Mouse (Mus musculus) liver, embryonic 14.5 days (tissue): ENCODE results near the gene Ccdc24. TPM values are rescaled to one million over a fixed set of nuclear protein-coding genes. Genes with fewer than 3 reads are reported as not detected.
A peak's percentile ranks its signal among the peaks of the same experiment; 100 is the strongest.

Experiments
- ATAC-seq: fragments of 200-750 bp; cut with Nextera tagmentation; 2 replicates; pipeline ENCODE4 v1.8.0; 2017; ENCODE audit warnings: moderate number of reproducible peaks, mild to moderate bottlenecking, moderate library complexity; ENCODE audit not compliant: insufficient read depth
- DNase-seq, 3 experiments: peaks; one replicate each; pipeline ENCODE4 v3.0.0-alpha.2; 2012 to 2013; ENCODE audit warnings: low read depth in 3 of 3, low spot score in 3 of 3
- H3K27ac ChIP-seq: fragments of 300-500 bp; sonication (generic); 2 replicates; pipeline ENCODE4 v1.5.1; 2014; ENCODE audit warnings: moderate library complexity, mild to moderate bottlenecking, control low read depth, inconsistent platforms
- H3K27me3 ChIP-seq: fragments of 300-500 bp; sonication (generic); 2 replicates; pipeline ENCODE4 v1.6.1; 2014; ENCODE audit warnings: mild to moderate bottlenecking, low read length, moderate library complexity; ENCODE audit not compliant: control insufficient read depth, insufficient read depth
- H3K36me3 ChIP-seq: fragments of 300-500 bp; sonication (generic); replicated peaks from 2 replicates; pipeline ENCODE4 v1.6.1; 2014; ENCODE audit warnings: low read depth; ENCODE audit not compliant: control insufficient read depth, insufficient read depth
- H3K4me1 ChIP-seq, 2 experiments: fragments of 200-500 bp in 1 of 2; fragments of 300-500 bp in 1 of 2; sonication (generic) in 1 of 2; replicated peaks; 2 replicates each; pipeline ENCODE4 v1.6.1; 2012 to 2014; ENCODE audit warnings: antibody characterized with exemption in 1 of 2, inconsistent platforms in 1 of 2, low read length in 1 of 2; ENCODE audit not compliant: control insufficient read depth in 2 of 2, insufficient read depth in 2 of 2
- H3K4me2 ChIP-seq: fragments of 300-500 bp; sonication (generic); 2 replicates; pipeline ENCODE4 v1.6.1; 2014; ENCODE audit warnings: low read depth, mild to moderate bottlenecking, control low read depth, moderate library complexity
- H3K4me3 ChIP-seq, 2 experiments: fragments of 200-500 bp in 1 of 2; fragments of 300-500 bp in 1 of 2; sonication (generic) in 1 of 2; 2 replicates each; pipeline ENCODE4 v1.5.1; 2012 to 2014; ENCODE audit warnings: low read depth in 2 of 2, low read length in 2 of 2, mild to moderate bottlenecking in 2 of 2, control low read depth in 1 of 2, inconsistent platforms in 1 of 2, moderate library complexity in 1 of 2; ENCODE audit not compliant: insufficient read depth in 1 of 2
- H3K9ac ChIP-seq: fragments of 300-500 bp; sonication (generic); replicated peaks from 2 replicates; pipeline ENCODE4 v1.6.1; 2014; ENCODE audit warnings: mild to moderate bottlenecking, control low read depth, moderate library complexity
- H3K9me3 ChIP-seq: fragments of 300-500 bp; sonication (generic); 2 replicates; pipeline ENCODE4 v1.6.1; 2016; ENCODE audit warnings: low read length, mixed read lengths; ENCODE audit not compliant: control insufficient read depth
- CTCF ChIP-seq: IDR thresholded peaks from 2 replicates; pipeline ENCODE4 v1.5.1; 2016; ENCODE audit warnings: antibody characterized with exemption, low read depth, control low read depth
- EP300 ChIP-seq: IDR thresholded peaks from 2 replicates; pipeline ENCODE4 v1.6.1; 2016; ENCODE audit warnings: antibody characterized with exemption, low read depth
- WGBS: fragments of 180-500 bp; shearing (Covaris S2); extraction: QIAGEN DNeasy Blood & Tissue Kit; methylation state at CpG from one replicate; pipeline ENCODE4 v1.1.7; 2014; ENCODE audit not compliant: insufficient replicate concordance; 5-methylcytosine and 5-hydroxymethylcytosine counted together
- polyA plus RNA-seq, 2 experiments: library from polyadenylated mRNA; depleted of rRNA in 1 of 2; stranded (reverse) in 1 of 2; unstranded in 1 of 2; fragments of >200 nt; fragmentation: Nextera tagmentation in 1 of 2; extraction: Ambion mirVana in 1 of 2; gene quantifications; 2 replicates each; pipeline versions ENCODE4 v1.2.1 to v1.2.3; 2012 to 2014

Gene Ccdc24
- polyA plus RNA-seq, 2 experiments: 0.57 to 0.63 TPM

GRCm38 (mm10) chr4:117884146-117884545 is 11.8 kb upstream of the Ccdc24 start:
- Histone ChIP-seq H3K9ac (no peak overlapping the region), H3K4me1 (peaks cover 8 to 12% of the 10 kb centered on the region in 2 experiments), H3K4me2 (peak overlapping the region; percentile 77), H3K9me3 (no peaks in the 10 kb centered on the region), H3K4me3 (no peak overlapping the region), H3K27me3 (peaks cover 20% of the 10 kb centered on the region), H3K27ac (no peak overlapping the region), H3K36me3 (peaks cover 21% of the 10 kb centered on the region)
- ATAC-seq (no peak), DNase-seq (no peak)
- no peak for TF ChIP-seq EP300
- TF ChIP-seq CTCF: no peak
- 79% methylated on average over 1 of the region's 1 CpGs for WGBS

GRCm38 (mm10) chr4:117882701-117883691 is 10.6 kb upstream of the Ccdc24 start, which contains the start of gene B4galt2:
Gene B4galt2 (minus strand): TSS chr4:117883487.
- peaks cover 21% of the 10 kb centered on the region for H3K36me3 ChIP-seq
- no peak for TF ChIP-seq CTCF
- no peak for TF ChIP-seq EP300
- no peaks in the 10 kb centered on the region for H3K9me3 ChIP-seq
- ATAC-seq (no peak), DNase-seq (no peak)
- H3K9ac ChIP-seq: peak within 1 kb of the TSS; percentile 38
- H3K4me2 ChIP-seq: peak within 1 kb of the TSS; percentile 77
- H3K4me1 ChIP-seq: peaks cover 8 to 12% of the 10 kb centered on the region in 2 experiments
- H3K27ac ChIP-seq: no peak within 1 kb of the TSS
- peaks cover 20% of the 10 kb centered on the region for H3K27me3 ChIP-seq
- 2% methylated on average over 82 of the region's 103 CpGs for WGBS
- peak within 1 kb of the TSS; percentile 57 to 62 for H3K4me3 ChIP-seq

- 48% methylated on average over 5 of the region's 5 CpGs for WGBS
- DNase-seq (no peak), ATAC-seq (no peak)
- H3K27me3 ChIP-seq: peaks cover 20% of the 10 kb centered on the region
- H3K4me1 ChIP-seq: peaks cover 0 to 3% of the 10 kb centered on the region in 2 experiments; a peak in 2 of 4 replicates
- no peak for TF ChIP-seq CTCF
- TF ChIP-seq EP300: no peak
- no peak overlapping the region for H3K9ac ChIP-seq
- H3K36me3 ChIP-seq: no peaks in the 10 kb centered on the region; the same call in 1 of the 2 replicates
- H3K27ac ChIP-seq: no peak overlapping the region
- no peaks in the 10 kb centered on the region for H3K9me3 ChIP-seq
- H3K4me2 ChIP-seq: no peak overlapping the region
- no peak overlapping the region for H3K4me3 ChIP-seq
These were observed 6.3 kb upstream of the Ccdc24 start for GRCm38 (mm10) chr4:117878703-117879102.

- Histone ChIP-seq H3K4me3 (no peak overlapping the region), H3K4me2 (no peak overlapping the region), H3K9me3 (no peaks in the 10 kb centered on the region), H3K4me1 (no peaks in the 10 kb centered on the region), H3K27me3 (peaks cover 17% of the 10 kb centered on the region), H3K27ac (no peak overlapping the region), H3K36me3 (no peaks in the 10 kb centered on the region), H3K9ac (no peak overlapping the region)
- WGBS: 67% methylated on average over 10 of the region's 10 CpGs
- ATAC-seq: no peak
- no peak for DNase-seq
- TF ChIP-seq EP300 (no peak), CTCF (no peak)
These were observed 5.9 kb upstream of the Ccdc24 start for GRCm38 (mm10) chr4:117878301-117878700.

- Histone ChIP-seq H3K9me3 (no peaks in the 10 kb centered on the region), H3K27me3 (no peaks in the 10 kb centered on the region), H3K36me3 (peaks cover 8% of the 10 kb centered on the region), H3K4me2 (no peak overlapping the region), H3K27ac (no peak overlapping the region), H3K9ac (no peak overlapping the region), H3K4me1 (peaks cover 11 to 24% of the 10 kb centered on the region in 2 experiments), H3K4me3 (no peak overlapping the region)
- no peak for DNase-seq
- TF ChIP-seq EP300 (no peak), CTCF (no peak)
- WGBS: 88% methylated on average over 9 of the region's 9 CpGs
- ATAC-seq: no peak
These were observed 1.3 kb upstream of the Ccdc24 start for GRCm38 (mm10) chr4:117873615-117874014.
